Mouse (Mus musculus): ENCODE measurements around the gene Srsf7.
A peak's percentile ranks its signal among the peaks of the same experiment; 100 is the strongest.
"Not testable (repeated sequence)": the region's sequence is repeated elsewhere in the genome, so short reads cannot be mapped to it uniquely, and the experiment has no call there.

Srsf7 gene

DNA sequence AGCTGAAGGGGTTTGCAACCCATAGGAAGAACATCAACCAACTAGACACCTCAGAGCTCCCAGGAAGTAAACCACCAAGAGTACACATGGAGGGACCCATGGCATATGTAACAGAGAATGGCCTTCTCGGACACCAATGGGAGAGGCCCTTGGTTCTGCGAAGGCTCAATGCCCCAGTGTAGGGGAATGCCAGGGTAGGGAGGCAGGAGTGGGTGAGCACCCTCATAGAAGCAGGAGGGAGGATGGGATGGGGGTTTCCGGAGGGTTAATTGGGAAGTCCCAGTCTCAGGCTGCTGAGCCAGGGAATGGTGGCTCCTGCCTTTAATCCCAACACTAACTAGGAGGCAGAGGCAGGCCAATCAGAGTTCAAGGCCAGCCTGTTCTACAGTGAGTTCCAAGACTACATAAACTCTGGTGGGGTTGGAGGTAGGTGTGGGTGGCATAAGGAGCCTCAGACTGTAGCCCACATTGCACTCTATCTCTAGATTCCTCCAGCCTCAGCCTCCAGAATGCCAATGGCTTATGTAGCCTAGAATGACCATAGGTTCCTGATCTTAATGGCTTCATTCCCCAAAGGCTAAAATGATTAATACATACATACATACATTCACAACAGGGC, 7.8 kb downstream of the Srsf7 start:
- no peak for DNase-seq (ENCODE audit: low read depth)

- DNase-seq (ENCODE audit: low read depth), result peak; percentile 70
Observed at GRCm38 (mm10) chr17:80193075-80193474, 14.0 kb downstream of the Srsf7 start.

- no peak for DNase-seq (ENCODE audit: low read depth)
Observed at GRCm38 (mm10) chr17:80183615-80184014, 23.5 kb downstream of the Srsf7 start.

DNA sequence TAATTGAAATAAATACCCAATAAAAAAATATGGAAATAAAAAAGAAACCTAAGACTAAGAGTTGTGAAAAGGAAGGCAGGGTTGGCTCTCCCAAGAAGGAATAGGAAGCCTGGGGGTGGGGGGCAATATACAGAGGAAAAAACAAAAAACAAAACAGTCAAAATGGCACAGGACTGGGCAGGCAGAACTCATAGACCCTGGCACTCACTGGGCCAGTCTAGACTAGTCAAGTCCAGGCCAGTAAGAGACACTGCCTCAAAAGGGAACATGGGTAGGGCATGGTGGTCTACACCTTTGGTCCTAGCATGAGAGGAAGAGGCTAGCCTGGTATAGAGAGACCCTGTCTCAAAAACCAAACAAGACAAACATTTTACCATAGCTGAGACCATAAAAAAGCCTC, 26.6 kb downstream of the Srsf7 start:
- no peak for DNase-seq (ENCODE audit: low read depth)

GRCm38 (mm10) chr17:80179959-80180358, 27.1 kb downstream of the Srsf7 start:
- DNase-seq (ENCODE audit: low read depth), result peak; percentile 84

- DNase-seq (ENCODE audit: low read depth), result not testable (repeated sequence)
Observed at GRCm38 (mm10) chr17:80178846-80179245, 28.3 kb downstream of the Srsf7 start.

GRCm38 (mm10) chr17:80175966-80176365, 31.1 kb downstream of the Srsf7 start:
- DNase-seq (ENCODE audit: low read depth), result no peak

GRCm38 (mm10) chr17:80175386-80175739, 31.7 kb downstream of the Srsf7 start:
- DNase-seq (ENCODE audit: low read depth), result peak; percentile 63

DNA sequence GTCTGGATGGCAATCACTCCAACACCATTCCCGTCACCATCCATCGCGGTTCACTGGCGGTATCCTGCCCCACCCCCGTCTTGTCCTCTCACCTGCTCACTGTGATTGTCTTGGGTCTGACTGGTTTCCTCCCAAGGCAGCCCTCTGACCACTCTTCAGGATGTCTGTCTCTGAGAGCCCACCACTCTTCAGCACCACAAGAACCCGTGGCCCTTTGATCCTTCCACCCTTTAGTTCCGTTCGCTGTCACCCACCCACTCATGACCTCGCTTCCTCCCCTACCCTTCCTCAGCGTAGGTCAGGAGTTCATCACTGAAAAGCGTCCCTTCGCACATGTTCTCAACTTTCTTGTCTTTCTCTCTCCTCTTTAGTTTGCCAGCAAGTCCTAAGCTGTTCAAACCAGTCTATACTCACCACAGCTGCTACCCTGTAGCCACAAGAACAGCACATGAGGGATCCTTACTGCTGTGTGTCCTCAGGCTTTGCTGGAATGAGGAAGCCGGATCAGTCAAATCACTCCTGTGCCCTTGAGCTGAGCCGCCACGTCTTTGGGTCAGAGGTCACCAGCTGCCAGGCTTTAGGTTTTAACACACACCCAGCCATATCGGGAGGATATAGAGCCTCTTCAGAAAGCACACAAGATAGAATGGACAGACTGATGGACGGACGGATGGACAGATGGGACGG, 32.3 kb downstream of the Srsf7 start:
- DNase-seq (ENCODE audit: low read depth), result peak; percentile 64

DNA sequence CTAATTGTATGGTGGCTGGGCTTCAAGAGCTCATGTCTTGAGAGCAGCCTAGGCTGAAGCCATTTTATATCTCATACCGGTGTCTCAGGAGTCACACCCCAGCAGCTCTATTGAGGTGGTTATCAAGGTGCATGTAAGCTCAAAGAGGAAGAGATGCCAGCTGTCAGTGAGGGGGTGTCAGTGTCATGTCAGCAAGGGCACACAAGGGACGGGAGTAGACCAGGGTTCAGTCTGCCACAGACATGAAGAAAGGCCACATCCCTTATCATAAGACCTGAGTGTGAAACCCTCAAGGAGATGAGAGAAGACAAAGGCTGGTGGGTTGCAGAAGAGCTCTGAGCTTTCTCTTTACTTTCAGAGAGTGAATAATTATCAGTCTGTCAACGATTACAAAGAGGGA, 33.0 kb downstream of the Srsf7 start:
- peak; percentile 60 for DNase-seq (ENCODE audit: low read depth)

DNA sequence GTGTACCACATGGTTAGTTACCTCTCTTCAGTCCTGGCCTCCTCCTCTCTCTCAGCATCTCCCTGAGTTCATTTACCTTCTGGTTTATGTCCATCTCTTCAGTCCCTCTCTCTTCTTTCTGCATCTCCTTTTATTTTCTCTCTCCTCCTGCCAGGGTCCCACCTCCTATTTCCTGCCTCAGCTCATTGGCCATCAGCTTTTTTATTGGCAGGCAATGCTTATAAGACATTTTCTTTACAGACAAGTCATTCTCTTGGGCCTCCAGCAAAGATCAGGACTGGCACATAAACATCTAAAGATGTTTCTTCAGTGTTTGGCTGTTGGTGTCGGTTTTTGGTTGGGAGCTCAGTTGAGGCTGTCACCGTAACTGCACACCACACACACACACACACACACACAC, 33.4 kb downstream of the Srsf7 start:
- no peak for DNase-seq (ENCODE audit: low read depth)

DNA sequence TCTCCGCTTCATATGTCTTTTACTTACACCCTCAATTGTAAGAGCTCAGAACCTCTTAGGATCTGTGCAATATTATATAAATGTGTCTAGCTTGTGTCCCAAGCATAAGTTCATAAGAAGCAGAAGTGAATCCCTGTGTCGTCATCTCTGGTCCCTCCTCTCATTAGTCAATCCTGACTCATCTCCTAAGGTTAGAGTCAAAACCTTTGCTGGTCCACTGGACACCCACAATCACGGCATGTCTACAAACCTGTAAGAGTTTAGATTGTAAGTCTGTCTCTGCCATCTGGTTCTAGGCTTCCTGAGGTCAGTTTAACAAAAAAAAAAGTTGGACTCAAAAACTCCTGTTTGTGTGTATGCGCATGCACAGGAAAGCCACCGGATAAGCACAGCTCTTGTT, 34.3 kb downstream of the Srsf7 start:
- no peak for DNase-seq (ENCODE audit: low read depth)

- no peak for DNase-seq (ENCODE audit: low read depth)
Observed at GRCm38 (mm10) chr17:80171948-80172347, 35.2 kb downstream of the Srsf7 start.

- no peak for DNase-seq (ENCODE audit: low read depth)
Observed at GRCm38 (mm10) chr17:80170951-80171350, 36.2 kb downstream of the Srsf7 start.

- DNase-seq (ENCODE audit: low read depth), result peak; percentile 52
Observed at GRCm38 (mm10) chr17:80169792-80170191, 37.3 kb downstream of the Srsf7 start.

DNA sequence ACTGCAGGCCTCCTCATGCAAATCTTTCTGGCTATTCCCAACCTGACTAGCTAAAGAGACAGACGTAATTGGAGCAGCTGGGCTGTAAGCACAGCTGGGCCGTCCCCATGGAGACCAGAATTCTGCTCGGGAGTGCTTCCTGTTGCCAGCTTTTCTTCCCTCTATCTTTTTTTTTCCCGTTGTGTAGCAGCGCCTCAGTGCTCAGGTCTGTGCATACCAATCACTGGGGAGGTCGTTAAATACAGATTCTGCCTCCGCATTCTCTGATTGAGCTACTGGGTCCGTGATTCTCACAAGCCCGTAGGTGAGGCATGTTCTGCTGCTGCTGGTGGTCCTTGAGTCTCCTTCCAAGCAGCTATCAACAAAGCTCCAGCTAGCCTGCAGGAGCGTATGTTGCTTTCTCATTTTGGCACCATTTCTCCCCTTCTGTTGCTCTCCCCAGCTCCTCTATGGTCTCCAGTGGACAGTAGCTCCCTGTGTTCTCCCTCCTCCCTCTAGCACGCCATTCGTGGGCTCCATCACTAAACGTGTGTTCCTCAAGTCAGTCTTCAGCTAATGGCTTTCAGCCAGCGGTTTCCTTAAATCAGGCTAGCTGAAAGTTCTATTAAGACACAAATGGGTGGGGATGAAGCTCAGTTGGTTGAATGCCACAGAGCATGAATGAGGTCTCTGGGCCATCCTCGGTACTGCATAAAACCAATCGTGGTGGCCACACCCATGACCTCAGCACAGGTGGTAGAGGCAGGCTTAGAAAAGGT, 38.5 kb downstream of the Srsf7 start:
- DNase-seq (ENCODE audit: low read depth), result no peak

- no peak for DNase-seq (ENCODE audit: low read depth)
Observed at GRCm38 (mm10) chr17:80167851-80168251, 39.3 kb downstream of the Srsf7 start.

- DNase-seq (ENCODE audit: low read depth), result no peak
Observed at GRCm38 (mm10) chr17:80167436-80167835, 39.7 kb downstream of the Srsf7 start.

- DNase-seq (ENCODE audit: low read depth), result no peak
Observed at GRCm38 (mm10) chr17:80166346-80166745, 40.8 kb downstream of the Srsf7 start.

- DNase-seq (ENCODE audit: low read depth), result no peak
Observed at GRCm38 (mm10) chr17:80165741-80166140, 41.4 kb downstream of the Srsf7 start.

- DNase-seq (ENCODE audit: low read depth), result no peak
Observed at GRCm38 (mm10) chr17:80163991-80164390, 43.1 kb downstream of the Srsf7 start.

- DNase-seq (ENCODE audit: low read depth), result no peak
Observed at GRCm38 (mm10) chr17:80160454-80160853, 46.7 kb downstream of the Srsf7 start.

DNA sequence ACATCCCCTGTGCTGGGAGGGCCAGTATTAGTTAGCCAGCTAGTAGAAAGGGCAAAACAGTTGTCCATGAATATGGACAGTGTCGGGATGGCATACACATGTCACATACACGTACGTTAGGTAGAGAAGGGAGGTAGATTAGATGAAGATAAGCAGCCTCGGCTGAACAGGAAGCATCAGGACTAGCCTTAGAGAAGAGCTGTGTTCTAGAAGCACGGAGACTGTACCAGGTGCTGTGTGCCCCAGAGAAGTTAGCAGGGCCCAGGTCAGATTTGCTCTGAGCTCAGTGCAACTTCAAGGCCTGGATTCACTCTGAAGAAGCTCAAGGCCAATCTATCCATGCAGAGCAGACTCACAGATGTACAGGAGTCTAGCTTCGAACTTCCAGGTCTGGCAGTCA, 49.6 kb downstream of the Srsf7 start:
- no peak for DNase-seq (ENCODE audit: low read depth)
